Mouse (Mus musculus) liver, embryonic 12.5 days (tissue): ENCODE results near the gene Spns3. TPM values are rescaled to one million over a fixed set of nuclear protein-coding genes. Genes with fewer than 3 reads are reported as not detected.

Experiments
- ATAC-seq: fragments of 200-750 bp; cut with Nextera tagmentation; 2 replicates; pipeline ENCODE4 v1.8.0; 2017; ENCODE audit warnings: moderate number of reproducible peaks, mild to moderate bottlenecking, moderate library complexity
- H3K27ac ChIP-seq: fragments of 300-500 bp; sonication (generic); 2 replicates; pipeline ENCODE4 v1.5.1; 2016; ENCODE audit warnings: mild to moderate bottlenecking
- H3K27me3 ChIP-seq: fragments of 300-500 bp; sonication (generic); replicated peaks from 2 replicates; pipeline ENCODE4 v1.6.1; 2016; ENCODE audit warnings: mild to moderate bottlenecking, moderate library complexity
- H3K36me3 ChIP-seq: fragments of 300-500 bp; sonication (generic); 2 replicates; pipeline ENCODE4 v1.6.1; 2016; ENCODE audit warnings: mild to moderate bottlenecking, moderate library complexity
- H3K4me1 ChIP-seq: fragments of 300-500 bp; sonication (generic); 2 replicates; pipeline ENCODE4 v1.6.1; 2016
- H3K4me2 ChIP-seq: fragments of 300-500 bp; sonication (generic); 2 replicates; pipeline ENCODE4 v1.6.1; 2016; ENCODE audit warnings: mild to moderate bottlenecking, moderate library complexity
- H3K4me3 ChIP-seq: fragments of 300-500 bp; sonication (generic); 2 replicates; pipeline ENCODE4 v1.5.1; 2016; ENCODE audit warnings: mild to moderate bottlenecking, moderate library complexity
- H3K9ac ChIP-seq: fragments of 300-500 bp; sonication (generic); 2 replicates; pipeline ENCODE4 v1.6.1; 2016; ENCODE audit warnings: mild to moderate bottlenecking, moderate library complexity
- H3K9me3 ChIP-seq: fragments of 300-500 bp; sonication (generic); replicated peaks from 2 replicates; pipeline ENCODE4 v1.6.1; 2016; ENCODE audit warnings: mild to moderate bottlenecking, moderate library complexity
- WGBS: fragments of 180-500 bp; shearing (Covaris S2); methylation state at CpG from one replicate; pipeline ENCODE4 v1.1.7; 2016; ENCODE audit not compliant: insufficient replicate concordance; 5-methylcytosine and 5-hydroxymethylcytosine counted together
- polyA plus RNA-seq: library from polyadenylated mRNA; unstranded; fragments of >200 nt; fragmentation: Nextera tagmentation; extraction: Ambion mirVana; gene quantifications from 2 replicates; pipeline ENCODE4 v1.2.1, GENCODE M21; 2016

Spns3 gene
- polyA plus RNA-seq, 1 experiment from 2014 or later, result 1.8 TPM

DNA sequence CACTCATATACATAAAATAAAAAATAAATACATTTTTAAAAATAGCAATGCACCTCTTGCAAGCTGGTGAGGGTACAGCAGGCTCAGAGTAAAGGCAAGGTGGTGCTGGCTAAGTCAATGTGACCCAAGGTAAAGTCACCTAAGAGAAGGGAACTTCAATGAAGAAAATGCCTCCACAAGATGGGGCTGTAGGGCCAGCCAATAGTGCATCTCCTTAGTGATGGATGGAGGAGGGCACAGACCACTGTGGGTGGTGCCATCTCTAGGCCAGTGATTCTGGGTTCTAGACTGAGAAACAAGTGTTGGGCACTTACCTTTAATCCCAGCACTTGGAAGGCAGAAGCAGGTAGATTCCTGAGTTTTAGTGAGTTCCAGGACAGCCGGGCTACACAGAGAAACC lies 23.5 kb upstream of the Spns3 start:
- 79% methylated on average over 1 of the region's 1 CpGs for WGBS
- no peak for ATAC-seq

GRCm38 (mm10) chr11:72570319-72570979 lies 20.1 kb upstream of the Spns3 start:
- no peak overlapping the region for H3K27ac ChIP-seq
- peak overlapping the region; percentile 54 for H3K4me2 ChIP-seq
- H3K27me3 ChIP-seq, result 0 out of 2 replicates have a peak, but pooled peaks cover 5% of the 10 kb centered on the region
- no peaks in the 10 kb centered on the region for H3K9me3 ChIP-seq
- ATAC-seq, result 0 out of 2 replicates have a peak, but pooled peaks have one; percentile 49
- no peaks in the 10 kb centered on the region for H3K36me3 ChIP-seq
- peaks cover 20% of the 10 kb centered on the region for H3K4me1 ChIP-seq
- 2% methylated on average over 18 of the region's 18 CpGs for WGBS
- H3K9ac ChIP-seq, result no peak overlapping the region
- no peak overlapping the region for H3K4me3 ChIP-seq

More for the DNA sequence above, 23.5 kb upstream of the Spns3 start:
- peaks cover 45% of the 10 kb centered on the region for H3K4me1 ChIP-seq
- no peak overlapping the region for H3K27ac ChIP-seq
- H3K4me3 ChIP-seq, result no peak overlapping the region
- no peaks in the 10 kb centered on the region for H3K9me3 ChIP-seq
- no peak overlapping the region for H3K9ac ChIP-seq
- no peaks in the 10 kb centered on the region for H3K36me3 ChIP-seq
- peaks cover 19% of the 10 kb centered on the region for H3K27me3 ChIP-seq
- H3K4me2 ChIP-seq, result no peak overlapping the region

DNA sequence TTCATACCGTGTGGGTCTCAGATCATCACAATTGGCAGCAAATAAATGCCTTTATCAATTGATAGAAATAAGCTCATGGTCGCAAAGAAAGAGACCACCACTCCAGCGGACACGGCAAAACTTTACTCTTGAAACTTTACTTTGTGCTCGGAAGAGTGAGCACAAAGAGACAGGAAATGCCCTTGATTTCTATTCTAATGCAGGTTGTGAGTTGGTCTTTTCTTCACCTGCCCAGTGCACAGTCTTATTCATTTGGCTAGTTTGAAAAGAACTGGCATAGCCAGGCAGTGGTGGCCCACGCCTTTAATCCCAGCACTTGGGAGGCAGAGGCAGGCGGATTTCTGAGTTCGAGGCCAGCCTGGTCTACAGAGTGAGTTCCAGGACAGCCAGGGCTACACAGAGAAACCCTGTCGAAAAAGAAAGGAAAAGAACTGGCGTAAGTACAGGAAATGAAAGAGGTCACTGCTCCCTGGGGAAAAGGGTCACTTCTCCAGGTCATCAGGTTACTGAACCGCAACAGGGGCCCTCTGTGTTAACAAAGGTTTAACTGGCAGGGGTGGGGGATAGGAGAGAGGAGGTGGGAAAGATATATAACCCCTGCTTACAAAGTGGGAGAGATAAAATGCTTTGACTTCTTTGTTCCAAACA lies 19.5 kb upstream of the Spns3 start:
- H3K36me3 ChIP-seq, result no peaks in the 10 kb centered on the region
- 0 out of 2 replicates have a peak overlapping the region, but pooled peaks have one; percentile 54 for H3K4me2 ChIP-seq
- no peaks in the 10 kb centered on the region for H3K9me3 ChIP-seq
- H3K4me1 ChIP-seq, result peaks cover 20% of the 10 kb centered on the region
- WGBS, result 69% methylated on average over 11 of the region's 11 CpGs
- 0 out of 2 replicates have a peak, but pooled peaks cover 5% of the 10 kb centered on the region for H3K27me3 ChIP-seq
- H3K27ac ChIP-seq, result no peak overlapping the region
- no peak overlapping the region for H3K4me3 ChIP-seq
- no peak overlapping the region for H3K9ac ChIP-seq
- no peak for ATAC-seq

- no peak for ATAC-seq
- H3K4me2 ChIP-seq, result no peak overlapping the region
- peaks cover 20% of the 10 kb centered on the region for H3K4me1 ChIP-seq
- 22% methylated on average over 8 of the region's 8 CpGs for WGBS
- H3K36me3 ChIP-seq, result no peaks in the 10 kb centered on the region
- H3K4me3 ChIP-seq, result no peak overlapping the region
- H3K9ac ChIP-seq, result no peak overlapping the region
- H3K27me3 ChIP-seq, result 0 out of 2 replicates have a peak, but pooled peaks cover 5% of the 10 kb centered on the region
- no peaks in the 10 kb centered on the region for H3K9me3 ChIP-seq
- no peak overlapping the region for H3K27ac ChIP-seq
Observed at GRCm38 (mm10) chr11:72569051-72569450, 18.7 kb upstream of the Spns3 start.

- Histone ChIP-seq H3K9ac (no peak overlapping the region), H3K4me2 (no peak overlapping the region), H3K4me3 (no peak overlapping the region), H3K9me3 (no peaks in the 10 kb centered on the region), H3K27me3 (0 out of 2 replicates have a peak, but pooled peaks cover 5% of the 10 kb centered on the region), H3K36me3 (no peaks in the 10 kb centered on the region), H3K4me1 (peaks cover 20% of the 10 kb centered on the region), H3K27ac (no peak overlapping the region)
- no peak for ATAC-seq
- WGBS, result 36% methylated on average over 10 of the region's 10 CpGs
Observed at GRCm38 (mm10) chr11:72566816-72567338, 16.6 kb upstream of the Spns3 start.

- ATAC-seq, result no peak
- Histone ChIP-seq H3K27me3 (0 out of 2 replicates have a peak, but pooled peaks cover 1% of the 10 kb centered on the region), H3K27ac (no peak overlapping the region), H3K9me3 (no peaks in the 10 kb centered on the region), H3K4me2 (no peak overlapping the region), H3K4me3 (no peak overlapping the region), H3K36me3 (no peaks in the 10 kb centered on the region), H3K9ac (no peak overlapping the region), H3K4me1 (peaks cover 20% of the 10 kb centered on the region)
- 68% methylated on average over 7 of the region's 7 CpGs for WGBS
Observed at GRCm38 (mm10) chr11:72566304-72566703, 16.0 kb upstream of the Spns3 start.

GRCm38 (mm10) chr11:72564232-72564807 lies 14.0 kb upstream of the Spns3 start:
- Histone ChIP-seq H3K27me3 (no peaks in the 10 kb centered on the region), H3K9ac (no peak overlapping the region), H3K27ac (no peak overlapping the region), H3K4me3 (no peak overlapping the region), H3K4me2 (no peak overlapping the region), H3K4me1 (peaks cover 5% of the 10 kb centered on the region; the same call in 1 of the 2 replicates), H3K36me3 (no peaks in the 10 kb centered on the region), H3K9me3 (no peaks in the 10 kb centered on the region)
- ATAC-seq, result no peak
- WGBS, result 19% methylated on average over 6 of the region's 6 CpGs

GRCm38 (mm10) chr11:72560661-72561060 lies 10.4 kb upstream of the Spns3 start:
- no peak overlapping the region for H3K27ac ChIP-seq

DNA sequence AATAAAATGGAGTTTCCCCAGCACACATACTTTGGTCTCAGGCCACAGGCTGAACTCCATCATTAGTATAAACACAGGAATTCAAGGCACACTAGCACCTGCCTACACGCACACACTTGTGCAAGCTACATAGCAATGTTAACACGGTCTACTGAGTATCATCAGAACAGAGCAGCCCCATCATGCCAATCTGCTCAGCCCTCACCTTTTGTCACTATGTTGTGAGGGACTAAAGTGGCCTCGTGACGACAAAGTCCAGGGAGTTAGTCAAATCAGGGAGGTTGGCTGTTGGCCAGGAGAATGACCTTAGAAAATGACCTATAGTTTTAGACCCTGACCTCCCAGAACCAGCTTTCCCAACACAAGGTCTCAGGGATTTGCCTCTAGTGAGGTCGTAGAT lies 7.8 kb upstream of the Spns3 start:
- peak; percentile 32; the same call in 1 of the 2 replicates for ATAC-seq
- no peak overlapping the region for H3K4me2 ChIP-seq
- H3K4me3 ChIP-seq, result no peak overlapping the region
- 68% methylated on average over 5 of the region's 5 CpGs for WGBS
- H3K9ac ChIP-seq, result no peak overlapping the region
- H3K9me3 ChIP-seq, result no peaks in the 10 kb centered on the region
- no peaks in the 10 kb centered on the region for H3K27me3 ChIP-seq
- no peak overlapping the region for H3K27ac ChIP-seq
- no peaks in the 10 kb centered on the region for H3K36me3 ChIP-seq
- no peaks in the 10 kb centered on the region for H3K4me1 ChIP-seq

More at GRCm38 (mm10) chr11:72560661-72561060, 10.4 kb upstream of the Spns3 start:
- Histone ChIP-seq H3K36me3 (no peaks in the 10 kb centered on the region), H3K4me3 (no peak overlapping the region), H3K9me3 (no peaks in the 10 kb centered on the region), H3K9ac (no peak overlapping the region), H3K27me3 (no peaks in the 10 kb centered on the region), H3K4me2 (no peak overlapping the region), H3K4me1 (no peaks in the 10 kb centered on the region; the same call in 1 of the 2 replicates)
- no peak for ATAC-seq
- WGBS, result 61% methylated on average over 3 of the region's 3 CpGs

- H3K9me3 ChIP-seq, result no peaks in the 10 kb centered on the region
- no peak for ATAC-seq
- no peaks in the 10 kb centered on the region for H3K36me3 ChIP-seq
- WGBS, result 57% methylated on average over 2 of the region's 2 CpGs
- H3K9ac ChIP-seq, result no peak overlapping the region
- H3K27me3 ChIP-seq, result no peaks in the 10 kb centered on the region
- no peak overlapping the region for H3K4me2 ChIP-seq
- H3K4me1 ChIP-seq, result no peaks in the 10 kb centered on the region
- H3K4me3 ChIP-seq, result no peak overlapping the region
- no peak overlapping the region for H3K27ac ChIP-seq
Observed at GRCm38 (mm10) chr11:72556953-72557352, 6.6 kb upstream of the Spns3 start.

DNA sequence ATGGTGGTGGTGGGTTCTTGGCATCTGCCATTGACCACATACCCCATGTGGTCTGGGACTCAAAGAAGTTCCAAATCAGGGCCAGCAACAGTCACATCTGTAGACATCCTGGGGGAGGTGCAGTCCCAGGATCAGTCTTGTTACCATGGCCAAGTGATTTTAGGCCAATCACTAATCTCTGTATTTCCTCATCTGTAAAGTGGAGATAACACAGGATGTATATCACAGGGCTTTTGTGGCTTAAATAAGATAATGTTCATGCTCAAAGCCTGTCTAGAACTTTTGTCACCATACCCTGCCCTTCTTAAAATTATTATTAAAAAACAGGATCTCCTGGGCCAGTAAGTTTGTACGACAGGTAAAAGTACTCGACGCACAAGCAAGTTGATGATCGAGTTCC lies 6.2 kb upstream of the Spns3 start:
- Histone ChIP-seq H3K27ac (no peak overlapping the region), H3K4me2 (no peak overlapping the region), H3K4me1 (no peaks in the 10 kb centered on the region), H3K9me3 (no peaks in the 10 kb centered on the region), H3K4me3 (no peak overlapping the region), H3K27me3 (no peaks in the 10 kb centered on the region), H3K36me3 (no peaks in the 10 kb centered on the region), H3K9ac (no peak overlapping the region)
- no peak for ATAC-seq
- 68% methylated on average over 4 of the region's 4 CpGs for WGBS
